Comparison of ENCODE assay signal across 8 mouse cellular contexts in the genomic region with DNA sequence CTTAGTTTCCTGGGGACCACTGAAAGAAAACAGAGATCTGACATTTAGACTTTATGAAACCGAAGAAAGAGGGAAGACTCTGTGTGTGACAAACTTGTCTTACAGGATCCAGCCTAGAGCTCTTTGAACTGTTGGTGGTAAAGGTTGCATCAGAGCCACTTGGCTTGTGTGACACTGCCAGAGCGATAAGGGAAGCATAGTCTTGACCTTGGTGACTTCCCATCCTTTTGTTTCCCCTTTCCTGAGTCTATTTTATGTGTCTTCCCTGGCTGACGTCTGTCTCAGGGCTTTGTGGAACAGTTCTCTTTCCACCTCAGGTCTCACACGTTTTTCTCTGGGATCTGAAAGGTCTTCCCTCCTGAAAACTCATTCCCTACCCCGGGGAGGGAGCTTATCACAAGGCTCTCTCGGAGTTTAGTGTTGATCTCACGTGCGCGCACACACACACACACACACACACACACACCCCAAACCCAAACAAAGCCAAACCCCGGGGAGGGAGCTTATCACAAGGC. TPM values are rescaled to one million over a fixed set of nuclear protein-coding genes. Genes with fewer than 3 reads are reported as not detected.
DNase-seq lines count a peak whose midpoint lies in the region; ATAC-seq and TF ChIP-seq lines count a peak whose summit lies in the region.

No protein-coding gene starts in this region.

- no peak for TF ChIP-seq POLR2A in kidney, adult 2 months (IDR thresholded peaks at IDR 0.05; ENCODE audit: low read depth, low read length)

- no peak for ATAC-seq in midbrain, embryonic 14.5 days (ENCODE audit: low FRiP score, low TSS enrichment)

- TF ChIP-seq CTCF in kidney, adult 2 months (conservative IDR thresholded peaks at IDR 0.05; ENCODE audit: insufficient read depth, insufficient read length, low read depth, low read length), result no peak

- WGBS in kidney, adult 2 months, result 53% methylated on average over 10 of the region's 10 CpGs
- 29% methylated on average over 10 of the region's 10 CpGs for WGBS in midbrain, embryonic 14.5 days

- peak overlapping the region; percentile 18 for H3K27ac ChIP-seq in kidney, adult 2 months (ENCODE audit: insufficient read depth, low read depth, low read length)
- H3K27ac ChIP-seq in midbrain, embryonic 14.5 days (replicated peaks; ENCODE audit: low read depth, low read length), result no peak overlapping the region

- no peaks in the 10 kb centered on the region for H3K27me3 ChIP-seq in kidney, adult 2 months (replicated peaks; ENCODE audit: control insufficient read depth, insufficient read depth, low read length)
- no peaks in the 10 kb centered on the region for H3K27me3 ChIP-seq in midbrain, embryonic 14.5 days (ENCODE audit: control insufficient read depth, insufficient read depth, low read length)

- H3K4me2 ChIP-seq in midbrain, embryonic 14.5 days (ENCODE audit: low read length), result no peak overlapping the region; the same call in 1 of the 2 replicates

- H3K4me1 ChIP-seq in kidney, adult 2 months (ENCODE audit: control insufficient read depth, insufficient read depth, low read length), result peaks cover 23% of the 10 kb centered on the region
- peaks cover 25% of the 10 kb centered on the region for H3K4me1 ChIP-seq in midbrain, embryonic 14.5 days (ENCODE audit: control insufficient read depth, insufficient read depth, low read length)

- no peaks in the 10 kb centered on the region for H3K9me3 ChIP-seq in midbrain, embryonic 14.5 days (ENCODE audit: control insufficient read depth, low read length)

- H3K4me3 ChIP-seq in kidney, adult 2 months (ENCODE audit: insufficient read depth, low read depth, low read length), result no peak overlapping the region
- no peak overlapping the region for H3K4me3 ChIP-seq in midbrain, embryonic 14.5 days (replicated peaks; ENCODE audit: low read depth, low read length)

- DNase-seq in kidney, adult 2 months, result peak; percentile 46
- DNase-seq in kidney, adult 9 months, result no peak
- peak; percentile 79 for DNase-seq in MEL-GATA-1-ER (ENCODE audit: extremely low read depth, low read depth)
- DNase-seq in induced T-regulatory cell, adult 2 months (ENCODE audit: low read depth), result peak; percentile 76
- DNase-seq in midbrain, embryonic 14.5 days, result peak; percentile 15
- DNase-seq in right cerebral cortex, postnatal 36 days (ENCODE audit: low spot score in 2 of 2), result no peak
- no peak for DNase-seq in cerebellum, postnatal 36 days
- no peak for DNase-seq in layer of hippocampus, adult 18-20 months (ENCODE audit: low spot score in 2 of 2)

- no peaks in the 10 kb centered on the region for H3K36me3 ChIP-seq in kidney, adult 2 months (ENCODE audit: control insufficient read depth, insufficient read depth, low read length)
- no peaks in the 10 kb centered on the region for H3K36me3 ChIP-seq in midbrain, embryonic 14.5 days (ENCODE audit: control insufficient read depth, insufficient read depth, low read length)

- no peak overlapping the region for H3K9ac ChIP-seq in midbrain, embryonic 14.5 days (replicated peaks; ENCODE audit: low read length)

RNA-seq across cellular contexts. Expression of a gene that starts 3.8 kb away (rescaled TPM):
- 9.9 and 15.5 TPM in 2 replicates for polyA plus RNA-seq in kidney, adult 2 months (2012; rRNA removed)
- polyA plus RNA-seq in midbrain, embryonic 14.5 days (2014; fragmentation: Nextera tagmentation; extraction: Ambion mirVana), result 9.2 and 9.4 TPM in 2 replicates
- total RNA-seq in layer of hippocampus, adult 18-20 months (2021), result 10 to 100 TPM; 16.9 to 18.4 TPM

RNA-seq across cellular contexts. Expression of a gene that starts 31.2 kb away (rescaled TPM):
- not detected in 2 replicates for polyA plus RNA-seq in kidney, adult 2 months (2012; rRNA removed)
- polyA plus RNA-seq in midbrain, embryonic 14.5 days (2014; fragmentation: Nextera tagmentation; extraction: Ambion mirVana), result 0.49 and 0.66 TPM in 2 replicates
- total RNA-seq in layer of hippocampus, adult 18-20 months (2021), result not detected

Comparison
In these comparisons a context has a peak if more than half of its experiments do, and no peak if none do; other contexts are left out.
1. DNase-seq: peak in kidney, adult 2 months (single experiment), MEL-GATA-1-ER (single experiment), induced T-regulatory cell, adult 2 months (single experiment) and midbrain, embryonic 14.5 days (single experiment); none in kidney, adult 9 months (single experiment), right cerebral cortex, postnatal 36 days (0 of 2), cerebellum, postnatal 36 days (0 of 2) and layer of hippocampus, adult 18-20 months (0 of 2).